Mouse (Mus musculus) kidney, adult 2 months (tissue): ENCODE measurements around the gene Dock4. TPM values are rescaled to one million over a fixed set of nuclear protein-coding genes. Genes with fewer than 3 reads are reported as not detected.

Experiments used
- DNase-seq: peaks from one replicate; pipeline ENCODE4 v3.0.0; 2021
- H3K27ac ChIP-seq: fragments of 200-500 bp; 2 replicates; pipeline ENCODE4 v1.5.1; 2012; ENCODE audit warnings: low read depth, low read length, control low read depth, inconsistent platforms; ENCODE audit not compliant: insufficient read depth
- H3K27me3 ChIP-seq: fragments of 200-500 bp; replicated peaks from 2 replicates; pipeline ENCODE4 v1.6.1; 2012; ENCODE audit warnings: mild to moderate bottlenecking, moderate library complexity, low read length, inconsistent platforms; ENCODE audit not compliant: control insufficient read depth, insufficient read depth
- H3K36me3 ChIP-seq: fragments of 200-500 bp; 2 replicates; pipeline ENCODE4 v1.6.1; 2012; ENCODE audit warnings: mild to moderate bottlenecking, moderate library complexity, low read length, inconsistent platforms; ENCODE audit not compliant: control insufficient read depth, insufficient read depth
- H3K4me1 ChIP-seq: fragments of 200-500 bp; 2 replicates; pipeline ENCODE4 v1.6.1; 2011; ENCODE audit warnings: low read length; ENCODE audit not compliant: control insufficient read depth, insufficient read depth
- H3K4me3 ChIP-seq: fragments of 200-500 bp; 2 replicates; pipeline ENCODE4 v1.5.1; 2011; ENCODE audit warnings: mild to moderate bottlenecking, low read depth, low read length, control low read depth; ENCODE audit not compliant: insufficient read depth
- CTCF ChIP-seq: fragments of 200-500 bp; conservative IDR thresholded peaks from 2 replicates; pipeline ENCODE4 v1.5.1; 2011; ENCODE audit warnings: low read depth, mild to moderate bottlenecking, control low read depth, low read length, moderate library complexity, mixed read lengths; ENCODE audit not compliant: insufficient read depth, insufficient read length
- POLR2A ChIP-seq: fragments of 200-500 bp; IDR thresholded peaks from one replicate; pipeline ENCODE4 v1.6.1; 2011; ENCODE audit warnings: low read depth, low read length, control low read depth
- WGBS: fragments of 180-500 bp; shearing (Covaris S2); methylation state at CpG from one replicate; pipeline ENCODE4 v1.1.7; 2018; 5-methylcytosine and 5-hydroxymethylcytosine counted together
- polyA plus RNA-seq: library from polyadenylated mRNA; depleted of rRNA; stranded (reverse); fragments of >200 nt; gene quantifications from 2 replicates; pipeline ENCODE4 v1.2.3, GENCODE M21; 2012

Dock4 gene
- polyA plus RNA-seq, 1 experiment: 4.1 TPM

DNA sequence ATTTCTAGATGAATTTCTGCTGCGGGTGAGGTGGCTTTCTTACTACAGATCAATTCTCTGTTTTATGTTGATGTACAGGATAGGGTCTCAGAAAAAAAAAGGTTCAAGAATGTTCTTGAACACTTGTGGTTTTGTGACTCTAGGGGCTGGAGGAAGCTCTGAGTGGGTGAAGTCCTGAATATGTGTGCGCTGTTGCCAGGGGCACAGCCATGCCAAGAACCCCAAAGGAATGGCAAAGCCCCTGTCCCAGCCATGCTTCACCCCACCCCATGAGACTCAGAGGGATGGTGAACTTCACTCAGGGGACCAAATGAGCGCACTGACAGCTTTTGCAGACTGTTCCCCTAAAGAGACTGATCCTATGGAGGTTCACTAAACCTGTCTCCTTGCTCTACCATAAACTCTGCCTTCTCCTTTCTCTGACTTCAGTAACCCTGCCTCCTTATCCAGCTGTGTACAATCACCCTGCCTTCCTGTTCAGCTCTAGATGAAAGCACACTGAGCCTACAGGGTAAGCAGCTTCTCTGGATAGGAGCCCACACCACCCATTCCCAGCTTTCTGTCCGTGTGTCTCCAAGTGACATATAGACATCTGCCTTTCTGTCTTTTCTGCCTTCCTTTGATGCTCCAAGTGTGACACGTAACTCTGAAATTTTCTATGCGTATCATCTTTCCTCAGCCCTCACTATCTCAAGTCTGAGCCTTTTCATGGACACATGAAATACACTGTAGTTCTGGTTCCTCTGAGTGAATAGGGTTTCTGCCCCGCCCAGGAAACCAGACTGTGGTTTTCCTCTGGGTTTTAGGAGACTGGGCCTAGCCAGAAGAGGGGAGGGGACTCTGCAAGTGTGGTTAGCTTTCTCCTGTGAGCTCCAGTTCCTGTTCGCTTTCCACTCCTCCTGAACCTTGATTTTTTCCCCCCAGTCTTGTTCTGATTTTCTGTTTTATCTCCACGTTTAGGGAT lies 90.2 kb downstream of the Dock4 start:
- peaks cover 3% of the 10 kb centered on the region for H3K4me1 ChIP-seq
- H3K27me3 ChIP-seq: no peaks in the 10 kb centered on the region
- H3K36me3 ChIP-seq: no peaks in the 10 kb centered on the region
- 77% methylated on average over 9 of the region's 9 CpGs for WGBS
- H3K27ac ChIP-seq: no peak overlapping the region
- H3K4me3 ChIP-seq: no peak overlapping the region
- peak; percentile 59 for DNase-seq
- TF ChIP-seq CTCF: no peak
- TF ChIP-seq POLR2A: no peak

DNA sequence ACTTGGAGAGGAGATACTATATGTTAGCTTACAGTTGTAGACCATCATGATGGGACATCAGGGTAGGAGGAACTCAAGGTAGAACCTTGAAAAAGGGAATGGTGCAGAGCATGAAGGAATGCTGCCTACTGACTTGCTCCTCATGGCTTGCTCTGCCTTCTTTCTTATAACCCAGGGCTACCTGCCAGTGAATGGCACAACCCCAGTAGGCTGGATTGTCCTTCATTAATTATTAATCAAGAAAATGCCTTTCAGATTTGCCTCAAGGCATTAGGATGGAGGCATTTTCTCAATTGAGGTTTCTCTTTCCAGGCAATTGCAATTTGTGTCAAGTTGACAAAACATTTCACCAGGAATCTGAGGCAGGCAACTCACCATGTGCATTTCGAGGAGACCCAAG lies 92.1 kb downstream of the Dock4 start:
- 74% methylated on average over 1 of the region's 1 CpGs for WGBS
- H3K36me3 ChIP-seq: no peaks in the 10 kb centered on the region
- TF ChIP-seq CTCF (no peak), POLR2A (no peak)
- peaks cover 3% of the 10 kb centered on the region for H3K4me1 ChIP-seq
- peak; percentile 64 for DNase-seq
- H3K27me3 ChIP-seq: no peaks in the 10 kb centered on the region
- no peak overlapping the region for H3K27ac ChIP-seq
- H3K4me3 ChIP-seq: no peak overlapping the region

DNA sequence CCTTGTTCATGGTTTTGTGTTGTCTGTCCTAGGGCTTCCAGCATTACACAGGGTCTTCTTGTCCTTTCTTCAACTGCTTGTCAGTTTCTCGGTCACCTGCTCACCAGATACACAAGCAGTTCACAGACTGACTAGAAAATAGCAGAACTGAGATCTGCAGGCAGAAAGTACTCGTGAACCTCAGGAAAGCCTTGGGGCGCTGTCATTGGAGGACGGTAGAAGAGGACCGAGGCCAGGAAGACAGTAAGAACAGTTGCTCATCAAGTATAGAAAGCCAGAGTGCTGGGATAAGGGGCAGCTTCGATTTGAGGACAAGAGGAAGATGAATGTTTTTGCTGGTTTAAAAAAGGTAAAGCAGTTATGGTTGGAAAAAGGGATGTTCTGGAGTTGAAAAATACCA lies 92.6 kb downstream of the Dock4 start:
- TF ChIP-seq CTCF (no peak), POLR2A (no peak)
- DNase-seq: no peak
- no peaks in the 10 kb centered on the region for H3K36me3 ChIP-seq
- no peak overlapping the region for H3K27ac ChIP-seq
- no peaks in the 10 kb centered on the region for H3K27me3 ChIP-seq
- WGBS: 84% methylated on average over 6 of the region's 6 CpGs
- no peak overlapping the region for H3K4me3 ChIP-seq
- H3K4me1 ChIP-seq: peaks cover 3% of the 10 kb centered on the region

DNA sequence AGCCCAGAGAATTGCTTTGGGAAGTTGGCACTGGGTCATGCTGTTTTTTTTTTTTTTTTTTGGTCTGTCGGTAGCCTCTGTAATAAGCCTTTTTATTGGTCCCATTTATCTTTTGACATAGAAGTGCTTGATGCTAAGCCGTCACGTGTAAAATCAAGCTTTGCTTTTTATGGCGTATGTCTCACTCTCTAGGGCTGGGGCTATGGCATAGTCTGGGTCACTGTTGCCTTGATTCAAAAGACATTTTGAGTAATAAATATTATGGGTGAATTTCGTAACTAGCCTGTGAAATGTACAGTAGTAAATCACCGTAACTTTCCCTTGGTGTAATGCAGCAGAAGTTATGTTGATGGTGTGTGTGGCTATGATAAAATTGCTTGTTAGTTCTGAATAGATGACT lies 93.0 kb downstream of the Dock4 start:
- Histone ChIP-seq H3K4me3 (no peak overlapping the region), H3K27me3 (no peaks in the 10 kb centered on the region), H3K27ac (no peak overlapping the region), H3K36me3 (no peaks in the 10 kb centered on the region), H3K4me1 (peaks cover 3% of the 10 kb centered on the region)
- no peak for DNase-seq
- TF ChIP-seq CTCF (no peak), POLR2A (no peak)
- WGBS: 70% methylated on average over 6 of the region's 6 CpGs

DNA sequence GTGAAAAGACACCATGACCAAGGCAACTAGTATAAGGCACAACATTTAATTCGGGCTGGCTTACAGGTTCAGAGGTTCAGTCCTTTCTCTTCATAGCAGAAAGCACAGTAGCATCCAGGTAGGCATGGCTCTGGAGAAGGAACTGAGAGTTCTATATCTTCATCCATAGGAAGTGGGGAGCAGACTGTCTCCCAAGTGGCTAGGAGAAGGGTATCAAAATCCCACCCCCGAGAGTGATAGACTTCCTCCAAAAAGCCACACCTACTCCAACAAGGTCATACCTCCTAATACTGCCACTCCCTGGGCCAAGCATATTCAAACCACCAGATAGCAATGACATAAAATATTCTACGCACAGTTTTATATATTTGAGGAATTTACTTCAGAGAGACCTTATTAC lies 98.5 kb downstream of the Dock4 start:
- Histone ChIP-seq H3K4me1 (no peaks in the 10 kb centered on the region), H3K36me3 (no peaks in the 10 kb centered on the region), H3K27me3 (no peaks in the 10 kb centered on the region), H3K4me3 (no peak overlapping the region), H3K27ac (no peak overlapping the region)
- TF ChIP-seq POLR2A: no peak
- TF ChIP-seq CTCF: no peak
- WGBS: 91% methylated on average over 3 of the region's 3 CpGs
- DNase-seq: no peak

DNA sequence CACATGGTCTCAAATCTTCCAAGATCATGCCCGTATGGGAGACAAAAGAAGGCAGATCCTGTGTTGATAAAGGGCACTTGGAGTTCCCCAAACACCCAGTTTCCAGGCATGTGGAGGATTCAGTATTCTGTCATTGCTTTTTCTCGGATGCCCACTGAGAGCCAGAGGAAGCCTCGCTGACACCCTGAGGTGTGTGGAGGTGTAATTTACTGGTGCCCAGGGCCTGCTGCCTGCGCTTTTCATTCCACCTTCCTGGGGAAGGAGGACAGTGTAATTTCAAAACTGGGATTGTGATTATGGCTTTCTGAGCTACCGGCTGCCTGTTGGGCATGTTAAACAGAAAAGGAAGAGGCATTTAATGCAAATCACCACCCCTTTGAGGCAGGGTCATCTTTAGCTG lies 101.1 kb downstream of the Dock4 start:
- no peak overlapping the region for H3K4me3 ChIP-seq
- no peaks in the 10 kb centered on the region for H3K36me3 ChIP-seq
- no peak for DNase-seq
- WGBS: 80% methylated on average over 5 of the region's 5 CpGs
- H3K4me1 ChIP-seq: peaks cover under 1% of the 10 kb centered on the region; the same call in 1 of the 2 replicates
- no peaks in the 10 kb centered on the region for H3K27me3 ChIP-seq
- TF ChIP-seq CTCF (no peak), POLR2A (no peak)
- H3K27ac ChIP-seq: no peak overlapping the region

DNA sequence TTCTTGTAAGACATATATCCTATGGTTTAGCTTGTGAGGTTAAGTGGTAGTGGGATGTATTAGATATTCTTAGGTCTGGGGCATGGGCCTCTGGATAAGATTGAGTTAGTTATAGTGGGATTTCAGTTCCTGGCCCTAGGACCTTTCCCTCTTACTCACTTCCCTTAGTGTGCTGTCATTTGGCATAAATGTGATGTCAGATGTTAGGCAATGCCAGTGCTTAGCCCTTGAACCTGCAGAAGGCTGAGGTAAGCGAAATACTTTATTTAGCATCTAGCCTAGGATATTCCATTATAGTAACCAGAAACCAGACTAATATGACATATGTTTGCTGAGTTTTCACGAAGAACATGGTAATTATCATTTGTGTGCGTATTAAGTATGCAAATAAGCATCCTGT lies 105.6 kb downstream of the Dock4 start:
- H3K36me3 ChIP-seq: no peaks in the 10 kb centered on the region
- WGBS: 98% methylated on average over 3 of the region's 3 CpGs
- no peak for DNase-seq
- peaks cover 8% of the 10 kb centered on the region; the same call in 1 of the 2 replicates for H3K4me1 ChIP-seq
- no peak overlapping the region for H3K27ac ChIP-seq
- TF ChIP-seq POLR2A: no peak
- no peak for TF ChIP-seq CTCF
- H3K27me3 ChIP-seq: no peaks in the 10 kb centered on the region
- H3K4me3 ChIP-seq: no peak overlapping the region
